Mouse (Mus musculus) layer of hippocampus, postnatal 36 days (tissue): ENCODE data around the gene Kdm3a. TPM values are rescaled to one million over a fixed set of nuclear protein-coding genes. Genes with fewer than 3 reads are reported as not detected.

Source experiments
- DNase-seq, 2 experiments: peaks; one replicate each; pipeline ENCODE4 v3.0.0; 2022
- total RNA-seq, 2 experiments: library from RNA; stranded (reverse); gene quantifications; 2 replicates each; pipeline ENCODE4 v1.2.3; 2021

Kdm3a gene
- 10 to 100 TPM; 38.7 to 44.6 TPM for total RNA-seq

DNA sequence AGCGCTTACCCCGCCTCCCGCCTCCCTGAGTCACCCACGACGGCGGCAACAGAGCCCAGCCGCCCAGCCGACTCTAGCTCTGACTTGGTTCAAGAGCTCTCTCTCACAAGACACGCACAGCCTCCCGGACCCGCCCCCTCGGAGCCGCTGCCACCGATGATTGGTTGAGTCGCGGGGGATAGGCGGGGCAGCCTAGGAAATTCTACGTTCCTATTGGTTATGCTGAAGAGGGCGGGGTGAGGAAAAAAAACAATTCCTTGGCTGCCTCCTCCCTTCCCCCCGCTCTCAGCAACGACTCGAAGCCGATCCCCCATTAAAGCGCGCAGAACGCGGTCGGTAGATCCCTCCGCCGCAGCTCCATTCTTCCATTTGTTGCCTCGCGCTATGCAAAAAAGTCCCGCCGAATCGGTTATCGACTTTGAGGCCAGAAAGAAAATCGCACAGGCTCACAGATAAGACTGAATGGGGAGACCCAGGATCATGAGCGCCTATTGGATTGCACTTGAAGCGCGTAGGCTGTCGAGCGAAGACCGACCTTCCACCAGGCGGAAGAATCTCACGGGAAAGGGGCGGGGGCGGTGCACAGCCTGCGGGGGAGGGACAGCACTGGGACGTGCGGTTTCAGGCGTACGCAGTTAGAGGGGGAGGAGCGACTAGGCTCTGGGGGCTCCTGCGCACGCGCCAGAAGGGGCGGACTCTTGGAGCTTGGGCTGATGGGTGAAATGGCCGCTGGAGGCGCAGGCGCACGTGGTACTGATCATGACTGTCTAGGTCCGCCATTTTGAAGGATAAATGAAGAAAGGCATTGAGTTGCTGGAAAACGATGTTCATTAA is at the start of gene Kdm3a:
Gene Kdm3a, minus strand, starts transcription at position 162 of the 834 bp plus-strand sequence.
- peak; percentile 98 to 99 for DNase-seq

DNA sequence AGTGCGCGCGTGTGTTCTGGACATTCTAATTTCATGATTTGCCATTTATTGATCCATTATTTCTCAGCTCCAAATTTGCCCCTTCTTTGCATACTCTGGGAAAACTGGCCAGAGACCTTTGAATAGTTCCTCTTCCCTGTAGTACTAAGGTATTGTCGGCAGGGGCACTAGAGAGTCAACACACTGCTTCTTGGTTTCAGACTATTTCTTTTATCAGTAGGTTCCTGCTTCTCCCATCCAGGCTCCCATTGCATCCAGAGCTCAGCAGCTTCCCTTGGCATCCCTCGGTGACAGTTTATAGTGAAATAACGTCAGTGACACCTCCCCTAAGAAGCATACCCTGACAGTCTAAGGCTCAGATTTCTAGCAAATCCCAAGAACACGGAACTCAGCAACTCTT is 46.1 kb upstream of the Kdm3a start:
- no peak for DNase-seq

DNA sequence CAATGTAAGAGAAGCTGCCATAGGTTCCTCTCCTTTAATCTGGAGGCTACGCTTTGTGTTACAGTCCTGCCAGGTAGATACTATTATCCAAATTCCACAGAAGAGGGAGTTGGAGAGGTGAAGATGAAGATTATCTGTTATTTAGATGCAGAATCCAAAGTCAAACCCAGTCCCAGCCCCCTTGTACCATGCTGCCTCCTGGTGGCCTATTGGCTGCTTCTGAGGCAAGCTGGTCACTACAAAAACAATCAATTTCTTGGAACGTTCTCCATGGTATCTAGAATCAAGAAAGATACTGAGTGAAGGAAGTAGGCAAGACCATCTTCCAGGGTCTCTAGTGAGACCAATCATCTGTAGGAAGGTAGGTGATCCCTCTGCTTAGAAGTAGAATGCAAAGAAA is 40.4 kb upstream of the Kdm3a start:
- DNase-seq = no peak

DNA sequence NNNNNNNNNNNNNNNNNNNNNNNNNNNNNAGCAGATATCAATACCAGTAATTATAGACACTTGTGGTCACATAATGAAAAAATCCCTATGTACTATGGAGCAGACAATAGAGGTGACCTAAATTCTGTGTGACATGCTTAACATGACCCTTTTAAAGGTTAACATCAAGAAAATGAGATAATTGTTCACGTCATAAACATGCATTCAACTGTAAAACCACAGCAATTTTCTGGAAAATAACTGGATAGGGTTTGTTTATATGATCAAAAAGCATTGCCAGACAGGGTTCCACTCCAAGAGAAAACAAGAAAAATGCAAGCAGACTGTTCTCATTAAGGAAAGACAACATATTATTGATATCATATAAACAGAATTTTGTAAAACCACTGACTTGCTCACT is 31.7 kb upstream of the Kdm3a start:
- no peak for DNase-seq

DNA sequence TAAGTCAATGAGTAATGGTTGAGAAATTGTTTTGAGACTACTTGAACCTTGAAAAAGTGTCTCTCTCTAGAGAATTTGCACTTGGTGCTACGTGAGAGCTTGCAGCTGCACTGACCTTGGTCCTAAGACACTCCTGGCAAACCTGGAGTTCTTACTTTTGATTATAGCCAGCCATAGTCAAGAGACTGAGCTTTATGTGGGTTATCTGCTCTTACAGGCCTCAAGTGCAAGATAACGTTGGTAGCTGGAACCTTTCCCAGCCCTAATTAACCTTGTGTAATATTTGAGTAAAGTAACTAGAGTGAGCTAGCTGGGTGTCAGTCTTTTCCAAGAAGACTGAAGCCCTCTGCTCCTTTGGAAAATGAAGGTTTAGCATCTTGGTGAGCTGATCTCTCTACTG is 25.5 kb upstream of the Kdm3a start:
- no peak for DNase-seq

DNA sequence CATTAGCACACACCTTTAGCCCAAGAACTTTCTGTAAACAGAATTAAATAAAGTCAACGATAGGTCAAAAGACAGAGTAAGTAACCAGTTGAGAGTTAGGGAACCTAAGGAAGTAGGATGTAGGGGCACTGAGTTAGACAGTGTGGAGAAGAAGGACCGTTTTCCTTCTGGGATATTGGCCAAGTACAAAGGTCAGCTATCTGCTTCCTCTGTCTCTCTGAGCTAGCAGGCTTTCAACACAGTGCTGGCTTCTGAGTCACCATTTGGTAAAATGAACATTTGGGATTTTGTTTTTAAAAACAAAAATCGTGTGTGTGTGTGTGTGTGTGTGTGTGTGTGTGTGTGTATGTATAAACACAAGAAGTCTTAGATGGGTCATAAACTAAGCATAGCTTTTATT is 23.0 kb upstream of the Kdm3a start:
- no peak for DNase-seq

DNA sequence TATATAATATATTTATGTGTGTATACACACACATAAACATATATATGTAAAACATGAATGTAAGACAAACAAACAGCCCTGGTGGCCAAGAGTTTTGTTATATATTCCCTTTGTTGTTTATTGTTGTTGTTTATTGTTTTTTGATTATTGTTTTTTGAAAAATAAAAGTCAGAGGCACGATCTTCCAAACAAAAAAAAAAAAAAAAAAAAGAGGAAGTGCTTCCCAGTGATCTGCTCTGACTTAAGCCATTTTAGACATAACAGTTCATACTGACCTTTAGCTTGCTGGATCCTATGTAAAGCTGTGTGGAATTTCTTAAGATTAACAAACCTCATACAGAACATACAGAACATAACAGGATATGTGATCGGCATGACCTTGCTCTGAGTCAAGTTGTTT is 19.1 kb upstream of the Kdm3a start:
- DNase-seq = no peak

DNA sequence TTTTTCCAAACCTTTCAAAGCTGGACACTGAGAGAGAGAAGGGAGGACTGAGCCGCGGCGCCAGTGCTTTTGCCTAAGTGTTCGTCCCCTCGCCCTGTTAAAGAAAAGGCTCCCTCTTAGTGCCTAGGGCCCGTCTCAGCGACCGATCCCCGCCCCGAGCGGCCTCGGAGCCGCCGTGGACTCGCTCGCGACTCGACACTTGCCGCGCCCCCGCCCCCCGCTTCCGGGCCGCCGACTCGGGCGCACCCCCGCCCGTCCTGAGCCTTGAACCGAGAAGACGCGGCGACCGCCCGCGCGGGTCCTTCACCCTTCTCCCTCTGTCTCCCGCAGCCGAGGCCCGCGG is 333 bp downstream of the Kdm3a start:
- no peak for DNase-seq

DNA sequence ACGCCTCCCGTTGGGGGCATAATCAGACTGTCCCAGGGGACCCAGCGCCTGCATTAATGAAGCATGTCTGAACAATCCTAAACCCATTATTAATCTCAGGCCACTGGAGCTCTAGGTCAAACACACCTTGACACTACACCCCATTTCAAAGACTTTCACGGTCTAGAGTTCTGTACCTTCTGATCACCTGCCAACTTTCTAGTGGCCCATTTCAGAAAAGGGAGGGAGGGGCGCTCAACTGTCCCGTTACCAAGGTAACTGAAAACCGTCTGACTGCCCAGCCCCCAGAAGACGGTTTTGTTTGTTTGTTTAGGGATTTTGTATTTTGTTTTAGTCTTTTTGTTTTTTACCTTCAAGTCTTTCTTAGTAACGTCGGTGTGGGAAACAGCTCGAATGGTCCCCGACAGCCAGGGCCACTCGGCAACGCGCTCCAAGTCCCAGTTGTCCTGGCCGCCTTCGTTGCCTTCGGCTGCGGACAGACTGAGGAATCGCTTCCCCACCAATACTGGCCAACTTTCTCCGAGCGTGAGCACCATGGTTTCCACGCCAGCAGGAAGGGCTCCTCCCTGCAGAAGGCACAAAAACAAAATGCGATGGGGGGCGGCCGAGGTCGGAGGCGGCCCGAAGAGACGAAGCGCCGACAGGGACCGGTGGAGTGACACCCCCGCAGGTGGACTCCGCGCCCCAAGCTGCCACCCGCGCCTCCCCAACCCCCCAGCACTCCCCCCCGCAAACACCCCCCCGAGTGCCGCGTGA is 906 bp downstream of the Kdm3a start:
- peak; percentile 41 to 49 for DNase-seq

DNA sequence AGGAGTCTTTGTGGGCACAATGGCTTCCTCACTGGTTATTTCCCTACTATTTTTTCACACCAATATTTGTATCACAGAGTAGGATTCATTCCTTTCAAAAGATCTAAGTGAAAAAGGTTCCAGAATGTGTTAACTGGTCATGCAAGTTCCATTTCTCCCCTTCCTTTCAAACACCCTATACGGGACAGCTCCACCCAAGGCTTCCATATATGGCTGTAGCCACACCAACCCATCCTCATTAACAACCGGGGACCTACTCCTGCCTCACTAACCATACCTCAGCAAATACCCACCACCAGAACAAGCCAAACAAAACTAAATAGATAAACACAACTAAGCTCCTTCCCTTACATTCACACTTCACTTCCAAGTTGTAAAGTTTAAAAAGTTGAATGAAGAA is 1.6 kb downstream of the Kdm3a start:
- no peak for DNase-seq

DNA sequence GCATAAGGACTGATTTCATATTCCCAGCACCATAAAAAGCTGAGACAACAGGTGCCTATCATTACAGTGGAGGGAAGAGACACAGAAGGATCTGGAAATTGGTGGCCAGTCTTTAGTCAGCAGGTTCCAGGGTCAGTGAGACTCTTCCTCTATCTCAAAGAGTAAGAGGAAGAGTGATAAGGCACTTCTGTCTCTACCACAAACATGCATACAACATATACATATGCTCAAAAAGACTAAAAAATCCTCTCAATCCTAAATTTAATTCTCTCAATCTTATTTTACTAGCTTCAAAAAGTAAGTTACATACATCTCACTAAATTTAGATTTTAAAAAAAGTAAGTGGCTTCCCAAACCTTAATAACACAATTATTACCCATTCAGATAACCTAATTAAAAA is 5.5 kb downstream of the Kdm3a start:
- no peak for DNase-seq

DNA sequence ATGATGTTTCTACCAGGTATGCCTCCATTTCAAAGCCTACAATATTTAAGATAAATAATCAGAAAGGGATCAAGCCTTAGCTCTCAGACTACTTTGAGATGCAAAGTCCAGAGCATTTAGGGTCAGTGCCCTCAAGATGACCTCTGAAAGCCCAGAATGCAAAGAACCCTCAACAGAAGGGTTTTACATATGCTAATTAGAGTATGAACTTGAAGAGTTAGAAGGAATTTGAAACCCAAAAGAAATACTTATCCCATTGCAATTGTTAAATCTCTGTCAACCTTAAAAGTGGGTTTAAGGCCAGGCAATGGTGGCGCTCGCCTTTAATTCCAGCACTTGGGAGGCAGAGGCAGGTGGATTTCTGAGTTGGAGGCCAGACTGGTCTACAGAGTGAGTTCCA is 6.8 kb downstream of the Kdm3a start:
- DNase-seq = no peak

DNA sequence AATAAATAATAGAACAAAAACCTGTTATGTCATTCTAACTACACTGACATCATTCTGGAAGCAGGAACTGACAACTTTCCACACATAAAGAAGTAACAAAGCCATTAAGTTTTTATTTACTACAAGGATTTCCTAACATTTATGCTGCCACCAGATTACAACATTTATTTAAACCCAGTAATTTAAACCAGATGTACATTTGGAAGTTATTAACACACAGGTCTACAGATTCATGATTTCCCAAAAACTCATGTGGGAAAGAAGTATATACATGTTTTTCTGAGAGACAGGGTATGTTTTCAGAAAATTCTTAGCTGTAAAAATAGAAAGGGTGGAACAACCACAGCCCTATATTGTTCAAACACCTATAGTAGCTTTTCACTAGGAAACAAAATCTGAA is 8.1 kb downstream of the Kdm3a start:
- no peak for DNase-seq

DNA sequence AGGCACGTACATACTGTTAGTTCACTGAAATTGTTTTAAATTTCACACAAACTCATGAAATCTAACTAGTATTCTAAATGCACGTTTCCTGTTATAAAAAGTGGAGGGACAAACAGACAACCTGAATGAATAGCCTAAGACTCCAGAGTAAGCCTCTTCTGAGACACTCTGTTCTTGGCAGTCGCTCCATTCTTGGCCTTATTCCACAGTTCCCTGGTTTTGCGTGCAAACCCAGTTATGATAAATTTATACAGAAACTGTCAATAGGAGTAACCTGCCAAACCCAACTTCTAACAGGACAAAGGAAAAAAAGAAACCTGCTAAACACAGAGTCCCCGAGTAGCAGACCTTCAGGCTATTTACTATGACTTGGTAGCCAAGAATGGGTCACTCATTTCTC is 10.8 kb downstream of the Kdm3a start:
- DNase-seq = peak in 1 of 2 experiments; percentile 40

DNA sequence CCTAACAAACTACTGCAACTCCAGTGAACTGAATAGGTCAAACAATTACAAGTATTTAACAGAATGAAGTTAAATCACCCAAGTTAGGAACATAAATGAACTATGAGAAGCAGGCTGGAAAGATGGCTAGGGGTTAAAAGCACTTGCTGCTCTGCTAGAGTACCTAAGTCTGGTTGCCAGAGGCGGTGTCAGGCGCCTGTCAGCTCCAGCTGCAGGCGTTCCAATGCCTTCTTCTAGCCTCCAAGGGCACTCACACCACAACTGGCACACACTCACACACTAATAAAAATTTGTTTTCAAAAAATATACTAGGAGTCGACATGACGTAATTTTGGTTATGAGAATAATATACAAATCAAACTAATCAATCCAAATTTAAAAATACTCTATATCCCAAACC is 11.2 kb downstream of the Kdm3a start:
- DNase-seq = no peak

DNA sequence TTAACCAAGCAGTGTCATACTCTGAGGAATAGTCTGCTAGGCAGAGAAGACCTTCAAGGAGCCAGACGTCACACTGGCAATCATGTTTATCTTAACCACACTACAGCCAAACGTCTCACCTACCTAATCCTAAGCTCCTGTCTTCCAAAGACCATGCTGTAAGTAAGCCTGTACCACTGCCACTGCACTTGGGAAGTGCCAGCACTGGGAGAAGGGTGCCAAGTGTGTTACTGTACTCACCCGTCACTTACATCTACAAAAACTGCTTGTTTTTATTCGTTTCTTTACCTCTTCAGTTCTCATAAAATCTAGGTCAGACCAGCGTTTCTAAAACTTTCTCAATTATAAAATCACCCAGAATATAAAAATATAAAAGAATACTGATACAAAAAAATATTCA is 15.8 kb downstream of the Kdm3a start:
- DNase-seq = no peak

DNA sequence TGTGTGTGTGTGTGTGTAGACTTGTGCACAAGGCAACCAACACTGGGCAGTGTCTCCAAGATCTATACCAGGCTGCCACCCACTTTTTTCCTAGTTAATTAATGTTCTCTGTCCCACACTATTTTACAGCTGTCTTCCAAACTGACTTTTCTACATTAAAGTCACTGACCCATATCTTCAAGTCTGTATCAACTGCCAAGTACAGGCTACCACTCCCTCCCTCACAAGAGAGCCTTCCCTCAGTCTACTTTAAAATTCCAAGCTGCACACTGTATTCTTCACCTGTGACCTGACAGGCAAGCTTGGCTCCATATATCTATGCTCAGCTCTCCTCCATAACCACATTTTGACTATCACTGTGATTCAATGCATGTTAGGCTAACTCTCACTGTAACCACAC is 19.6 kb downstream of the Kdm3a start:
- no peak for DNase-seq

DNA sequence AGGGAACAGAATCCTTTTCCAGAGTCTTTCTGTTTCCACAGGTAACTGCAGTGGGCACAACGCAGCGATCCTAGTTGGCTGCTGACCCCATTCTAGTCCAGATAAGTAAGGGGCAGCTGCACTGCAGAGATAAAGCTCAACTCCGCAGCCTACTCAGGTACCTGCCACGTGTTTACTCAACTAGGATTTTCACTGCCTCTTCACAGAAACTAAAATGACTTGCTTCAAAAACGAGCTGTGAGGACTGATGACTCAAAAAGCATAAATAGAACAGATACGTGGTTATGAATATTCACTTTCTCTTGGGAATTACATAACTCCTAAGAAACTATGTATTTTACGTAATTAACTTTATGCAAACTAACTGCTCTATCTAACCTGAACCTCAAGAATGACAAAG is 22.8 kb downstream of the Kdm3a start:
- DNase-seq = no peak

DNA sequence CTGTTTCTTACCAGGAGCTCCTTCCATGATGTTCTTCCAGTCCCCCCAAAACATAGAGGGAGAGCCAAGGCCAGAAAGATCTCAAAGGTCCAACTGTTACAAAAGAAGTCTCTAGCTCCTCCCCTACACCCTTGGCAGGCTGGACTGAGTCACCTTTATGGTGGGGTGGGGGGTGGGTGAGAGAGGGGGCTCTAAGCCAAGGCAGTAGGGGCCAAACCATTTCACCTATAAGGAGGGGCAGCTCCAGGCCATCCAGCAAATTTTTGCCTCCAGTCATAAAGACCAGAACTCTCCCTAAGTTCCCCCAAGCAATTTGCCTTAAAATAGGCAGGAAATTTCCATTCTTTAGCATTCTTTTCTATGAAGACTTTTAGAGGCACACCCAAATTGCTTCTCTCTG is 23.8 kb downstream of the Kdm3a start:
- no peak for DNase-seq

DNA sequence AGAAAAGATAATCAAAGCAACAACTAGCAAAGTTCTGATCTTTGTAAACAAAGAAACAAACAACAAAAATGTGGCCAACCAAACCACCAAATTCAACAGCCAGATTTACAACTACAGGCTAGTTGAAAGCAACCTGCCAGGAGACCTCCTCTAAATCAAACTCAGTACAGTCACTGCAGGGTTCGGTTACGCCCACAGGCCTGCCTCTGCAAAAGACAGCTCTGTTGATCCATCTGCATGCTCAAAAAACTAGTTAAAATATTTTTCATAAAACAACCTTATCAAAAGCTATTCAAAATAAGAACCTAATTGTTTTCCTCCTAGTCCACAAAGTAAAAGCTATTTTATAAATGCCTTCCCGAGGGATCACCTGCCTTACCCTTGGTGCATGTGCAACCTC is 25.0 kb downstream of the Kdm3a start:
- no peak for DNase-seq

DNA sequence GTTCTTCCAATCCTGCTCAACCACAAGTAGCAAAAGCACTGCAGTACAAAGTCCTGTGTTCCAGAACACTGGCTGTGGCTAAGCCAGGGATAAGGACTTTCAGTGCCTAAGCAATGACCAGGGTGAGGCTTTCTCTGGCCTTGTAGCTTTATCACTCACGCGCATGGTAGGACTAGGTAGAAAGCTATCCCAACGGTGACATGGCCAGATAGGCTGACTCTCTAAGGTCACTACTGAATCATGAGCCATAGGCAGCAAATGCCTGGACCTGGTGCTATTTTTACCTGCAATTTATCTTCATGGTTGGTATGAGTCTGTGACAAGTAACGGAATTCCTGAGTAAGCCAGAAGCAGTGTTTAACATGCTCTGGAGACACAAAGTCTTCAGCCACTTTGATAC is 42.6 kb downstream of the Kdm3a start:
- DNase-seq = no peak

DNA sequence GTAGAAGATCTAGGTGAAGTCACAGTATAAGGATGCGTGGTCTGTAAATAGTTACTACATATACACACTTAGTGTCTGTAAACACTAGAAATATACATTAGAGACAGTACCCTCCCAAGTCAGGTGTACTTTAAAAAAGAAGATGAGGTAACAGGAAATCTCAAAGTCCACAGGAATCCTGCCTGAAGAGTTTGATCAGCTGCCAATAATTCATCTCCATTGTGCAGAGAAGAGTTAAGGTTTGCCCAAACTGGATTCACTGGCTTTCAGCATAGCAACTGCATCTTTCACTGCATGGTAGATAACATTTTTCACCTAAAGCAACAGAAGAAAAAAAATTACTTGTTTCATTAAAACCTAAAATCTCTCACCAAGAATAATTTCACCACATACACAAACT is 43.4 kb downstream of the Kdm3a start:
- DNase-seq = no peak

DNA sequence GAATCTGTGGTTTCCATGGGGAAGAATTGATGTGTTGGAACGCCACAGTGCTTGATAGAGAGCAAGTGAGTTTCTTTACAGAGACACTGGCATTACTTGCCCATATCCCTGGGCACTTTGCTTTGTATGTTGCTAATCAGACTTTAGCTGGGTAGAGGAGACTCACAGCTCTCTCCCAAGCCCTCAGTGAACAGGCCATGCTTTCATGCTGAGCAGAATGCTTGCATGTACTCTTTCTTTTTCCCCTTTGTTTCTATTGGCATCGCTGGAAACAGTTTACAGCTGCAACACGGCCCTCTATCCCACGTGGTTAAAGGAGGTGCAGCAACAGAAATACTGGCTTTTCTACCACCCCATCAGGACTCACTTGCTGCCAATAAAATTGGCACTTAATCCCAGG is 49.6 kb downstream of the Kdm3a start:
- DNase-seq = no peak

DNA sequence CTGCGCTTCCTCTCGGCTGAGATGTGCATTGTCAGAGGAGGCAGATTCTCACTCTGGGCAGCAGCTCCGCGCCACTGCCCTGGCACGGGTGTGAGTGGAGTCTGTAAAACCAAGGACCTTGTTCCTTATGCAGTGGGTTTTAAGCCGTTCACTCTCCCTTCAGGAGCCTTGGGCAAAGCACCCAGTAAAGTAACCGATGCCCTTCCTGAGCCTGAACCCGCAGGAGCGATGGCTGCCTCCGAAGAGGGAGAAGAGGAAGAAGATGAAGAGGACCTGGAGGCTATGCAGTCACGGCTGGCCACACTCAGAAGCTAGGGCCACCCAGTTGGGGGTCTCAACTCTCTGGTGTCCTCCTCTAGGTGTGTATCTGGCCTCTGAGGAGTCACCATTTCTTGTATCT is 53.3 kb downstream of the Kdm3a start:
- DNase-seq = no peak
